Mouse (Mus musculus): Measurements from ENCODE around the gene R3hdm4.
"Not testable (repeated sequence)": the region's sequence is repeated elsewhere in the genome, so short reads cannot be mapped to it uniquely, and the experiment has no call there.

R3hdm4 gene

GRCm38 (mm10) chr10:79920958-79921535 is at the start of gene R3hdm4:
Gene R3hdm4 (minus strand): TSS chr10:79921208.
- DNase-seq, result peak; percentile 60

GRCm38 (mm10) chr10:79970415-79971182 is 49.6 kb upstream of the R3hdm4 start, which contains the start of gene Grin3b:
Gene Grin3b (plus strand): TSS chr10:79970715.
- DNase-seq, result peak; percentile 28

- DNase-seq, result no peak
Observed at GRCm38 (mm10) chr10:79969124-79969568, 48.1 kb upstream of the R3hdm4 start.

GRCm38 (mm10) chr10:79968181-79968580 is 47.2 kb upstream of the R3hdm4 start:
- DNase-seq, result no peak

GRCm38 (mm10) chr10:79966886-79967400 is 45.9 kb upstream of the R3hdm4 start:
- DNase-seq, result no peak

- DNase-seq, result no peak
Observed at GRCm38 (mm10) chr10:79965325-79965724, 44.3 kb upstream of the R3hdm4 start.

GRCm38 (mm10) chr10:79964727-79965126 is 43.7 kb upstream of the R3hdm4 start:
- no peak for DNase-seq

GRCm38 (mm10) chr10:79960671-79961294 is 39.8 kb upstream of the R3hdm4 start:
- no peak for DNase-seq

- peak; percentile 100 for DNase-seq
Observed at GRCm38 (mm10) chr10:79959847-79960601, 39.0 kb upstream of the R3hdm4 start, which contains the start of gene Wdr18. Gene Wdr18 (plus strand): TSS chr10:79960152.

GRCm38 (mm10) chr10:79959412-79959811 is 38.4 kb upstream of the R3hdm4 start:
- DNase-seq, result not testable (repeated sequence)

GRCm38 (mm10) chr10:79958140-79958816 is 37.3 kb upstream of the R3hdm4 start:
- DNase-seq, result peak; percentile 89

- DNase-seq, result no peak
Observed at GRCm38 (mm10) chr10:79956643-79957154, 35.7 kb upstream of the R3hdm4 start.

- DNase-seq, result no peak
Observed at GRCm38 (mm10) chr10:79955691-79956090, 34.7 kb upstream of the R3hdm4 start.

- no peak for DNase-seq
Observed at GRCm38 (mm10) chr10:79953946-79954345, 32.9 kb upstream of the R3hdm4 start.

GRCm38 (mm10) chr10:79950661-79951060 is 29.7 kb upstream of the R3hdm4 start:
- no peak for DNase-seq

GRCm38 (mm10) chr10:79949873-79950272 is 28.9 kb upstream of the R3hdm4 start:
- DNase-seq, result no peak

GRCm38 (mm10) chr10:79947502-79947901 is 26.5 kb upstream of the R3hdm4 start:
- no peak for DNase-seq

GRCm38 (mm10) chr10:79946752-79947322 is 25.8 kb upstream of the R3hdm4 start:
- peak; percentile 68 for DNase-seq

- DNase-seq, result peak; percentile 96
Observed at GRCm38 (mm10) chr10:79945507-79946234, 24.7 kb upstream of the R3hdm4 start.

GRCm38 (mm10) chr10:79943471-79943901 is 22.5 kb upstream of the R3hdm4 start:
- DNase-seq, result no peak

GRCm38 (mm10) chr10:79942988-79943387 is 22.0 kb upstream of the R3hdm4 start:
- no peak for DNase-seq
